Mouse (Mus musculus) myocyte (in vitro differentiated cells): ENCODE data around the gene Gm17651. TPM values are rescaled to one million over a fixed set of nuclear protein-coding genes. Genes with fewer than 3 reads are reported as not detected.

Experiments
- H3K27me3 ChIP-seq: one replicate; pipeline ENCODE4 v1.6.1; 2011; ENCODE audit not compliant: control insufficient read depth, insufficient read depth, insufficient read length
- H3K36me3 ChIP-seq: one replicate; pipeline ENCODE4 v1.6.1; 2011; ENCODE audit not compliant: control insufficient read depth, insufficient read depth
- H3K4me2 ChIP-seq: one replicate; pipeline ENCODE4 v1.6.1; 2011; ENCODE audit warnings: low read depth, control low read depth
- H3K4me3 ChIP-seq: one replicate; pipeline ENCODE4 v1.5.1; 2011; ENCODE audit warnings: mild to moderate bottlenecking, control low read depth, moderate library complexity
- H3K79me2 ChIP-seq: one replicate; pipeline ENCODE4 v1.6.1; 2011; ENCODE audit not compliant: control insufficient read depth, insufficient read depth
- H3ac ChIP-seq: one replicate; pipeline ENCODE4 v1.6.1; 2011; ENCODE audit not compliant: control insufficient read depth, insufficient read length
- CEBPB ChIP-seq: IDR thresholded peaks from 2 replicates; pipeline ENCODE4 v1.6.1; 2011; ENCODE audit warnings: mild to moderate bottlenecking, moderate library complexity; ENCODE audit not compliant: poor library complexity, insufficient read depth, severe bottlenecking
- E2F4 ChIP-seq: IDR thresholded peaks from one replicate; pipeline ENCODE4 v1.6.1; 2011; ENCODE audit warnings: mild to moderate bottlenecking, control low read depth, moderate library complexity; ENCODE audit not compliant: insufficient read depth
- MAX ChIP-seq: IDR thresholded peaks from one replicate; pipeline ENCODE4 v1.6.1; 2011; ENCODE audit warnings: low read depth, mild to moderate bottlenecking, control low read depth
- MYOD1 ChIP-seq, 3 experiments: IDR thresholded peaks; one replicate each; pipeline ENCODE4 v1.6.1; 2011; ENCODE audit warnings: control low read depth in 2 of 3, low read depth in 2 of 3, mild to moderate bottlenecking in 2 of 3, moderate library complexity in 1 of 3; ENCODE audit not compliant: insufficient read length in 2 of 3, control insufficient read depth in 1 of 3
- MYOG ChIP-seq, 3 experiments: IDR thresholded peaks; one replicate each; pipeline ENCODE4 v1.6.1; 2011; ENCODE audit warnings: control low read depth in 2 of 3, low read depth in 2 of 3, mild to moderate bottlenecking in 2 of 3; ENCODE audit not compliant: insufficient read length in 2 of 3, control insufficient read depth in 1 of 3, insufficient read depth in 1 of 3
- POLR2A ChIP-seq: IDR thresholded peaks from one replicate; pipeline ENCODE4 v1.6.1; 2011; ENCODE audit warnings: low read depth, mild to moderate bottlenecking, control low read depth, moderate library complexity; ENCODE audit not compliant: insufficient read length
- POLR2AphosphoS2 ChIP-seq: IDR thresholded peaks from one replicate; pipeline ENCODE4 v1.6.1; 2011; ENCODE audit warnings: low read depth, control low read depth; ENCODE audit not compliant: insufficient read length
- REST ChIP-seq: IDR thresholded peaks from one replicate; pipeline ENCODE4 v1.6.1; 2011; ENCODE audit warnings: mild to moderate bottlenecking, control low read depth, moderate library complexity; ENCODE audit not compliant: insufficient read depth, insufficient read length
- SRF ChIP-seq: IDR thresholded peaks from one replicate; pipeline ENCODE4 v1.6.1; 2011; ENCODE audit warnings: low read depth; ENCODE audit not compliant: control insufficient read depth, insufficient read length
- TCF12 ChIP-seq: IDR thresholded peaks from one replicate; pipeline ENCODE4 v1.6.1; 2011; ENCODE audit warnings: mild to moderate bottlenecking, control low read depth; ENCODE audit not compliant: poor library complexity, insufficient read depth, severe bottlenecking
- TCF3 ChIP-seq: IDR thresholded peaks from one replicate; pipeline ENCODE4 v1.6.1; 2011; ENCODE audit warnings: low read depth, control low read depth; ENCODE audit not compliant: insufficient read length
- USF1 ChIP-seq: IDR thresholded peaks from one replicate; pipeline ENCODE4 v1.6.1; 2011; ENCODE audit warnings: low read depth, mild to moderate bottlenecking, control low read depth, moderate library complexity
- polyA plus RNA-seq: library from polyadenylated mRNA; unstranded; fragments of >200 nt; fragmentation: generic; extraction: Trizol; gene quantifications from one replicate; pipeline ENCODE4 v1.2.1, GENCODE M21; 2012; ENCODE audit warnings: missing spikeins

The Gm17651 gene
- polyA plus RNA-seq, 1 experiment = not detected

DNA sequence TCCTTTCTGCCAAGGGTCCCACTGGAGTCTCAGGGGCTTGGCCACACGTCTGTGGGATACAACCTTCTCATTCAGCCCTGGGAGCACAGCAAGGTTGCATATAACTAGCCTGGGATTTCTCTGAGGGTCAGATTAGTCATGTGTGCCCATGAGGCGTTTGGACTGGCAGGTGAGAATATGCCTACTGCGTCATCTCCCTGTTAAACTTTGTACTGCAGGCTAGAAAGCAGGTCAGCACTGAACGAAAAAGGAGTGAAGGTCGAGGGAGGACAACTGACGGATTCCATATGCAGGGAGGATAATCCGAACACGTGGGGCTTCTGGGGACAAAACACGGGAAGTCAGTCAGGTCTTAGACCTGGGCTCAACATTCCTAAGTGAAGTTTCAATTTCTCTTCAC, 22.8 kb upstream of the Gm17651 start:
- Histone ChIP-seq H3K4me3 (no peak overlapping the region), H3K36me3 (peaks cover 17% of the 10 kb centered on the region), H3K4me2 (no peak overlapping the region), H3K79me2 (no peaks in the 10 kb centered on the region), H3K27me3 (no peaks in the 10 kb centered on the region), H3ac (no peak overlapping the region)
- TF ChIP-seq POLR2A (no peak), TCF12 (no peak), TCF3 (no peak), POLR2AphosphoS2 (no peak)

DNA sequence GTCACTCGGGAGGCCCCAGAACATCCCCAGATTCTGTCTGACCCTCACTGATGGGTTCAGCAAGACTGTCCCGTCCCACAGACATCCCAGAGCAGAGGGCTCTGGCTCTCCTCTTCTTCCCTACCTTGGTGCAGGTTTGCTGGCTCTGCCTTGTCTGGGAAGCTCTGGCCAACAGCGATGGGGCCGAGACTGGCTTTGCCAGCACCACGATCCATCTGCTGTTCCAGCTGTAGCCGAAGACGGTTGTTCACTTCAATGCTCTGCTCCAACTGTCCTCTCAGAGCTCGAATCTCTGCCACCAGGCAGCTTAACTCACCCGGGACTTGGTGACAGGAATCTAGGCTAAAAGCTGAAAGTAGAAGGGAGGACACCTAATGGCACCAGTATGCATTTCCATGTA, 22.4 kb upstream of the Gm17651 start:
- Histone ChIP-seq H3K27me3 (no peaks in the 10 kb centered on the region), H3K79me2 (no peaks in the 10 kb centered on the region), H3ac (no peak overlapping the region), H3K4me2 (no peak overlapping the region), H3K4me3 (no peak overlapping the region), H3K36me3 (peaks cover 17% of the 10 kb centered on the region)
- no peak for TF ChIP-seq MYOG (IDR thresholded peaks at IDR 0.05; ENCODE audit: control insufficient read depth in 1 of 3, insufficient read depth in 1 of 3, insufficient read length in 2 of 3, low read depth in 2 of 3)
- TF ChIP-seq USF1 = no peak
- TF ChIP-seq POLR2AphosphoS2 = no peak
- no peak for TF ChIP-seq REST
- TF ChIP-seq SRF = no peak
- TF ChIP-seq MAX = no peak
- TF ChIP-seq MYOD1 (IDR thresholded peaks at IDR 0.05; ENCODE audit: control insufficient read depth in 1 of 3, insufficient read length in 2 of 3, low read depth in 2 of 3) = no peak
- no peak for TF ChIP-seq CEBPB
- no peak for TF ChIP-seq TCF12
- no peak for TF ChIP-seq E2F4
- TF ChIP-seq TCF3 = no peak
- TF ChIP-seq POLR2A = no peak

DNA sequence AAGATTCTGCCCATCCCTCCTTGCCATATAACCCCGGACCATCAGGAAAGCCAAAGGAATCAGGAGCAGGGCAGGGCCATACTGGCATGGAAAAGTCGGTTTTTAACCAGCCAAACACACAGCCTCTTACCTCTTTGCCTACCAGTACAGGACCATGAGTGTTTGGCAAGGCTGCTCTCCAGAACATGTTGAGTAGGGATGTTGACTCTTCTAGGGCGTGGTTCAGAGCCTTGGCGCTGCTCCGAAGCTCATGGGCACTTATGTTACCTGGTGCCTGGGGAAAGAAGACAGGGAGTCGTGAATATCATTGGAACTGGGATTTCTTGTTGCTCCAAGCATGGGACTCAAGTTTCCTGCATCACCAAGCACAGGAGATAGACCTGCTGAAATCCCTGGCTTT, 19.3 kb upstream of the Gm17651 start:
- Histone ChIP-seq H3K4me2 (no peak overlapping the region), H3K4me3 (no peak overlapping the region), H3ac (no peak overlapping the region), H3K27me3 (no peaks in the 10 kb centered on the region), H3K79me2 (no peaks in the 10 kb centered on the region), H3K36me3 (peaks cover 15% of the 10 kb centered on the region)
- TF ChIP-seq E2F4 (no peak), POLR2A (no peak), CEBPB (no peak), TCF12 (no peak), POLR2AphosphoS2 (no peak), MAX (no peak), REST (no peak), MYOG (IDR thresholded peaks at IDR 0.05; ENCODE audit: control insufficient read depth in 1 of 3, insufficient read depth in 1 of 3, insufficient read length in 2 of 3, low read depth in 2 of 3) (no peak), SRF (no peak), USF1 (no peak), TCF3 (no peak), MYOD1 (IDR thresholded peaks at IDR 0.05; ENCODE audit: control insufficient read depth in 1 of 3, insufficient read length in 2 of 3, low read depth in 2 of 3) (no peak)

DNA sequence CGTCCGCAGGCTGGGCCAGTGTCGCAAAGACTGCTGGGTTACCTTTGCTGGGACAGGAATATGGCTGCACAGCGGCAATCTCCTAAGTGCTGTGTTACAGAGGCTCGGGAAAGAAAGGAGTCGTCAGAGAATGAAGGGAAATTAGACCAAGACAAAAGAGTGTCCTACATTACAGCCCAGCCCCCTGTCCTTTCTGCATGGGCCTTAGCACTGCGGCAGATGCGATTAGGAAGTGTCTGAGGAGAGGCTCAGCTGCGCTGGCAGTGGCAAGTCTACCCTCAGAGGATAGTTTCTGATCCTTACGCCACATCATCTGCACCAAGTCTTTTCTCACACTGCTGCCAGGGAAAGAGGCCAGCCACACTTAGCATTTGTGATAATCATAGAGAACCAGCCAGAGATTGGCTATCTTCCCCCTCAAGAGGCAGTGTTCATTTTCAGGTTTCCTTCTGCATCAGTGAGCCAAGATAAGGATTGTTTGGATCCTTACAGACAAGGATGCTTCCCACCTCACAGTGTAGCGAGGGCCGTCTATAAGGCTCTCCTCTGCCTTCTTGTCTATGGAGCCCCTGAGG, 17.0 kb upstream of the Gm17651 start:
- TF ChIP-seq POLR2A = no peak
- no peak for TF ChIP-seq REST
- TF ChIP-seq TCF12 = no peak
- TF ChIP-seq CEBPB = no peak
- TF ChIP-seq MYOD1 (IDR thresholded peaks at IDR 0.05; ENCODE audit: control insufficient read depth in 1 of 3, insufficient read length in 2 of 3, low read depth in 2 of 3) = no peak
- TF ChIP-seq USF1 = no peak
- TF ChIP-seq POLR2AphosphoS2 = no peak
- no peak for TF ChIP-seq MAX
- no peak for TF ChIP-seq TCF3
- no peak for TF ChIP-seq E2F4
- no peak for TF ChIP-seq MYOG (IDR thresholded peaks at IDR 0.05; ENCODE audit: control insufficient read depth in 1 of 3, insufficient read depth in 1 of 3, insufficient read length in 2 of 3, low read depth in 2 of 3)
- TF ChIP-seq SRF = no peak

GRCm38 (mm10) chr3:97690590-97690989, 16.1 kb upstream of the Gm17651 start:
- Histone ChIP-seq H3K4me2 (no peak overlapping the region), H3ac (no peak overlapping the region), H3K79me2 (no peaks in the 10 kb centered on the region), H3K36me3 (peaks cover 15% of the 10 kb centered on the region), H3K27me3 (no peaks in the 10 kb centered on the region), H3K4me3 (no peak overlapping the region)
- no peak for TF ChIP-seq POLR2AphosphoS2
- TF ChIP-seq POLR2A = no peak

More for the DNA sequence above, 17.0 kb upstream of the Gm17651 start:
- Histone ChIP-seq H3K4me3 (no peak overlapping the region), H3K4me2 (no peak overlapping the region), H3K36me3 (peaks cover 15% of the 10 kb centered on the region), H3K79me2 (no peaks in the 10 kb centered on the region), H3ac (no peak overlapping the region), H3K27me3 (no peaks in the 10 kb centered on the region)
